Mouse (Mus musculus): ENCODE results near the gene Neu1. TPM values are rescaled to one million over a fixed set of nuclear protein-coding genes. Genes with fewer than 3 reads are reported as not detected.
A peak's percentile ranks its signal among the peaks of the same experiment; 100 is the strongest.

Gene Neu1
- polyA plus RNA-seq, 1 experiment, result 13.6 TPM

DNA sequence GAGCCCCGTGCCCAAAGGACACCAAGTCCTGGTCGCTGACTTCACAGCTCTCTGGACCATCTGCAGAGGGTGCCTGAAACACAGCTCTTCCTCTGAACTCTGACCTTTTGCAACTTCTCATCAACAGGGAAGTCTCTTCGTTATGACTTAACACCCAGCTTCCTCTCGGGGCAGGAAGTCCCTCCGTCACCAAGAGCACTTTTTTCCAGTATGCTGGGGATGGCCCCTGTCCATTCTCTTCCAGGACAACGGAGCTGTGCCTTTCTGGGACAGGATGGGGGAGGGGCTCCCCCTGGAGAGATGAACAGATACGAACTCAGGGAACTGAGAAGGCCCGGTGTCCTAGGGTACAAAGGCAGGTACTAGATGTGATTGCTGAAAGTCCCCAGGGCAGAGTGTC is 3.8 kb downstream of the Neu1 start:
- no peak overlapping the region for H3K9ac ChIP-seq (ENCODE audit: low read depth, poor library complexity, severe bottlenecking)

DNA sequence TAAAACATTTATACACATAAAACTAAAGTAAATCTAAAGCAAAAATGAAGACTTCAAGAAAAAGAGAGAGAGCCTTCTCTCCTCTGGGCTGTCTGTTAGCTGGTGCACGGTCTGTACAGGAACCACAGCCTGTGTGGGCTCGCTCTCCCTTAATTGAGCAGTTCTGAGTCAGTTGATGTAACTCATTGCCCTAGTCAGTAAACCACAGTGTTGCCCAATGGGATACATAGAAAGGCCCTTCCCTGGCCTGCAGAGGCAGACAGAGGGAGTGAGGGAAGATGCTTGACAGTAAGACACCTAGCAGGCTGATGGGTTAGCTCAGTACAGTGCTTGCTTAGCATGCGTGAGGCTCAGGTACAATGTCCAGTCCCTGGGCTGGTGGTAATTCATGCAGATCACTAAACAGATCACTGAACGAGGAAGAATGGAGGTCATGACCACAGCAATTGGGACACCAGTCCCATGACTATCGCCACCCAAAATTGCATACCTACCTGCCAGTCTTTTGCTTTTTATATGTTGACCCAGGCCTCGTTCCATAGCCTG is 7.0 kb downstream of the Neu1 start:
- Histone ChIP-seq H3K27me3 (ENCODE audit: control insufficient read depth, insufficient read depth, low read length, poor library complexity, severe bottlenecking) (no peaks in the 10 kb centered on the region), H3K27ac (ENCODE audit: insufficient read depth, low read length) (no peak overlapping the region), H3K9ac (ENCODE audit: low read depth, poor library complexity, severe bottlenecking) (no peak overlapping the region), H3K9me3 (replicated peaks; ENCODE audit: control insufficient read depth, insufficient read depth, low read length, poor library complexity, severe bottlenecking) (no peaks in the 10 kb centered on the region), H3K4me3 (ENCODE audit: low read depth, low read length) (no peak overlapping the region), H3K4me1 (ENCODE audit: control insufficient read depth, insufficient read depth, low read length) (peaks cover 2% of the 10 kb centered on the region), H3K36me3 (ENCODE audit: control insufficient read depth, insufficient read depth, low read length, poor library complexity, severe bottlenecking) (no peaks in the 10 kb centered on the region)
- TF ChIP-seq POLR2A (IDR thresholded peaks at IDR 0.05; ENCODE audit: insufficient read depth, low read length) (no peak), EP300 (IDR thresholded peaks at IDR 0.05; ENCODE audit: insufficient read depth, low read depth, low read length) (no peak), CTCF (IDR thresholded peaks at IDR 0.05; ENCODE audit: low read depth, low read length) (no peak)

More for the DNA sequence above, 3.8 kb downstream of the Neu1 start:
- H3K27me3 ChIP-seq (ENCODE audit: control insufficient read depth, insufficient read depth, low read length, poor library complexity, severe bottlenecking), result no peaks in the 10 kb centered on the region
- no peaks in the 10 kb centered on the region for H3K9me3 ChIP-seq (replicated peaks; ENCODE audit: control insufficient read depth, insufficient read depth, low read length, poor library complexity, severe bottlenecking)
- H3K27ac ChIP-seq (ENCODE audit: insufficient read depth, low read length), result no peak overlapping the region
- TF ChIP-seq CTCF (IDR thresholded peaks at IDR 0.05; ENCODE audit: low read depth, low read length) (no peak), POLR2A (IDR thresholded peaks at IDR 0.05; ENCODE audit: insufficient read depth, low read length) (no peak), EP300 (IDR thresholded peaks at IDR 0.05; ENCODE audit: insufficient read depth, low read depth, low read length) (no peak)
- peaks cover 2% of the 10 kb centered on the region for H3K4me1 ChIP-seq (ENCODE audit: control insufficient read depth, insufficient read depth, low read length)
- no peak overlapping the region for H3K4me3 ChIP-seq (ENCODE audit: low read depth, low read length)
- no peaks in the 10 kb centered on the region for H3K36me3 ChIP-seq (ENCODE audit: control insufficient read depth, insufficient read depth, low read length, poor library complexity, severe bottlenecking)

DNA sequence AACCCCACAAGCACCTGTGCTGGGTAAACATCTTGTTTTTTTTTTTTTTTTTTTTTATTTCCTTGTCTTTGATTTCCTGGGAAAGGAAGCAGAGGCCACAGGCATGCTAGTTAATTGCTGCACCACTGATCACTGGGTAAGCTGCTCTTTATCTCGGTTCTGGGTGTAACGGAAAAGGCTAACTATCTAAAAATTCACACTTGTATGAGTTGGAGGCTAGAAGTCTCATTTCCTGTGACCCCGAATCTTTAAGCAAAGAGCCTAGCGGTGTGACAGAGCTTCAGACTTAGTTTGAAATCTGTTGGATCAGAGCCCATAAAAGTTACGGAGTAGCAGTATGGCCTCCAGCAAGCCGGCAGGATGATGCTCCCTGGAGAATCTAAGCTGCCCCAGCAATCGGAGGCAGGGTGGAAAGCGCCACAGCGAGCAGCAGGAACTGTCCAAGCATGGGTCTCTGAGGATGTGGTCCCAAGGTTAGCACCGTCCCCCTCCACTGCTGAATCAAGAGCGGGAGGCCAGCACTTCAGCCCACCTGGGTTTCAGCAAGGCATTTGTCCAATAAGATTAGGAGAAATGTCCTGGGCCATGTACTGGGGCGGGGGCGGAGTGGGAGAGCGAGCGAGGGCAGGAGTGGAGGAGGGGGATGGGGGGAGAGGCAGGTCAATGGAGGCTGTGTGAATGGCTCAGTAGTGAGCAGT is 10.4 kb downstream of the Neu1 start:
- Histone ChIP-seq H3K27me3 (ENCODE audit: control insufficient read depth, insufficient read depth, low read length, poor library complexity, severe bottlenecking) (no peaks in the 10 kb centered on the region), H3K4me3 (ENCODE audit: low read depth, low read length) (peak overlapping the region; percentile 42), H3K27ac (ENCODE audit: insufficient read depth, low read length) (peak overlapping the region; percentile 0; the same call in 1 of the 2 replicates), H3K4me1 (ENCODE audit: control insufficient read depth, insufficient read depth, low read length) (no peaks in the 10 kb centered on the region), H3K36me3 (ENCODE audit: control insufficient read depth, insufficient read depth, low read length, poor library complexity, severe bottlenecking) (no peaks in the 10 kb centered on the region), H3K9me3 (replicated peaks; ENCODE audit: control insufficient read depth, insufficient read depth, low read length, poor library complexity, severe bottlenecking) (no peaks in the 10 kb centered on the region), H3K9ac (ENCODE audit: low read depth, poor library complexity, severe bottlenecking) (peak overlapping the region; percentile 10)
- TF ChIP-seq POLR2A (IDR thresholded peaks at IDR 0.05; ENCODE audit: insufficient read depth, low read length), result no peak
- no peak for TF ChIP-seq CTCF (IDR thresholded peaks at IDR 0.05; ENCODE audit: low read depth, low read length)
- TF ChIP-seq EP300 (IDR thresholded peaks at IDR 0.05; ENCODE audit: insufficient read depth, low read depth, low read length), result no peak

DNA sequence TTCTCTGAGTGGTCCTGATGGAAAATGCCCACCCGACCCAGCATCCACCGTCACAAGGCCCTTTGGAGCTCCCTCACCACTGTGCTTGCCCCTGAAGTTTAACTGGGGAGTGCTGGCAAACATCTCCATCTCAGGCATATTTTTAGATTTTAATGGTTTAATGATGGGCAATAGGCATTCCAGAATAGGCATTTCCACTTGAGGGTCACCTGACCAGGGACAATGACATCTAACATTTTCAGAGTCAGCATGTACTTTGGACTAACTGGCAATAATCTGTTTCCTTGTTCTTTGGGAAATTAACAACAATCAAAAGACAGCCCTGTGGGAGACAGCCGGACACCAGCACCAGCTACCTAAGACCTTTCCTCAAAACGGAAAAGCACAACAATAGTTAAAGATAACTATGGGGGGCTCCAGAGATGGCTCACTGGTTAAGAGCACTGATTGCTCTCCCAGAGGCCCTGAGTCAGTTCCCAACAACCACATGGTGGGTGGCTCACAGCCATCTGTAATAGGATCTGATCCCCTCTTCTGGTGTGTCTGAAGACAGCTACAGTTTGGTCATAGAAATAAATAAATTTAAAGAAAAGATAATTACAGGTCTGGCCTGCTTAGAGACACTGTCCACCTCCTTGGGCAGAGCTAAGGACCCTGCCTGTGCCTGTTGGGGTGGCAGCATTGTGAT is 12.2 kb downstream of the Neu1 start:
- Histone ChIP-seq H3K9ac (ENCODE audit: low read depth, poor library complexity, severe bottlenecking) (no peak overlapping the region), H3K27ac (ENCODE audit: insufficient read depth, low read length) (no peak overlapping the region)
- TF ChIP-seq EP300 (IDR thresholded peaks at IDR 0.05; ENCODE audit: insufficient read depth, low read depth, low read length) (no peak), POLR2A (IDR thresholded peaks at IDR 0.05; ENCODE audit: insufficient read depth, low read length) (no peak), CTCF (IDR thresholded peaks at IDR 0.05; ENCODE audit: low read depth, low read length) (no peak)

DNA sequence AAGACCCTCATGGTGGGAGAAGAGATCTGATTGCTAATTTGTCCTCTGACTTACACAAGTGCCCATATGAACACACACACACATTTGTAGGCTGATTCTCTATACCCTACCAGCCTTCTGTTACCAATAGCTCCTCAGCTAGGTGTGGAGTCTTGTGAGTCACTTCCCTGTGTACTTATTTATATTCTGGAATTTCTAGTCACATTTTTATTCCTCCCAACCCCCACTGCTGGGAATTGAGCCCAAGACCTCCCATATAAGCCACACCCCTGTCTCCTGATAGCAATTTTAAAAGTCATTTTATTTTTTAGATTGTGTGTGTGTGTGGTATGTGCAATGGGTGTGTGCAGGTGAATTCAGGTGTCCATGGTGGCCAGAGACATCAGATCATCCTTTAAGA is 13.3 kb downstream of the Neu1 start:
- H3K27me3 ChIP-seq (ENCODE audit: control insufficient read depth, insufficient read depth, low read length, poor library complexity, severe bottlenecking), result no peaks in the 10 kb centered on the region
- no peaks in the 10 kb centered on the region for H3K9me3 ChIP-seq (replicated peaks; ENCODE audit: control insufficient read depth, insufficient read depth, low read length, poor library complexity, severe bottlenecking)
- no peak overlapping the region for H3K9ac ChIP-seq (ENCODE audit: low read depth, poor library complexity, severe bottlenecking)
- H3K4me1 ChIP-seq (ENCODE audit: control insufficient read depth, insufficient read depth, low read length), result no peaks in the 10 kb centered on the region
- TF ChIP-seq EP300 (IDR thresholded peaks at IDR 0.05; ENCODE audit: insufficient read depth, low read depth, low read length) (no peak), CTCF (IDR thresholded peaks at IDR 0.05; ENCODE audit: low read depth, low read length) (no peak), POLR2A (IDR thresholded peaks at IDR 0.05; ENCODE audit: insufficient read depth, low read length) (no peak)
- H3K27ac ChIP-seq (ENCODE audit: insufficient read depth, low read length), result no peak overlapping the region
- H3K4me3 ChIP-seq (ENCODE audit: low read depth, low read length), result no peak overlapping the region
- peaks cover under 1% of the 10 kb centered on the region; the same call in 1 of the 2 replicates for H3K36me3 ChIP-seq (ENCODE audit: control insufficient read depth, insufficient read depth, low read length, poor library complexity, severe bottlenecking)

More for the DNA sequence above, 12.2 kb downstream of the Neu1 start:
- H3K27me3 ChIP-seq (ENCODE audit: control insufficient read depth, insufficient read depth, low read length, poor library complexity, severe bottlenecking), result no peaks in the 10 kb centered on the region
- H3K36me3 ChIP-seq (ENCODE audit: control insufficient read depth, insufficient read depth, low read length, poor library complexity, severe bottlenecking), result no peaks in the 10 kb centered on the region
- no peaks in the 10 kb centered on the region for H3K9me3 ChIP-seq (replicated peaks; ENCODE audit: control insufficient read depth, insufficient read depth, low read length, poor library complexity, severe bottlenecking)
- H3K4me3 ChIP-seq (ENCODE audit: low read depth, low read length), result no peak overlapping the region
- no peaks in the 10 kb centered on the region for H3K4me1 ChIP-seq (ENCODE audit: control insufficient read depth, insufficient read depth, low read length)

Data from ES-Bruce4 (cell line).